Mouse (Mus musculus) spleen, adult 2 months (tissue): Measurements from ENCODE around the gene Rxfp2.

Source experiments
- CTCF ChIP-seq: fragments of 200-500 bp; IDR thresholded peaks from 2 replicates; pipeline ENCODE4 v1.5.1; 2011; ENCODE audit warnings: mild to moderate bottlenecking, inconsistent platforms; ENCODE audit not compliant: insufficient read depth, insufficient read length, insufficient replicate concordance; ENCODE audit errors: extremely low read depth
- POLR2A ChIP-seq: fragments of 200-500 bp; IDR thresholded peaks from 2 replicates; pipeline ENCODE4 v1.6.1; 2011; ENCODE audit warnings: low read depth, low read length, inconsistent platforms

DNA sequence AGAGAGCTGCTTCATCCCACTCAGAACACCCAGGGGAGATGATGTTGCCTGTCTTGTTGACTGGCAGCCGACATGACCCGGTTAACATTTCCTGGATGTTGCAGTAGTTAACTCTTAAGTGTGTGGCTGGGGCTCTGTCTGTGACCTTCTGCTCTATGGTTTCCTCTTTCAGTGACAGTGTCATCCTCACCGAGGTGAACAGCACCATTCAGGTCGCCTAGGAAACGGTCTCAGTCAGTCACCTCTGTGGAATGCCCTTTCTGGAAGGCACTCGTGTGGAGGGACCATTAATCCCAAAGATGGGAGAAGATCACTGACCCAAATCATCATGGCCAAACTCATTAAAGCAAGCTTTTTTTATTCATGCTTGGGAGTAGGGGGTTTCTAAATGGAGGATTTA lies 12.7 kb downstream of the Rxfp2 start:
- no peak for TF ChIP-seq CTCF
- TF ChIP-seq POLR2A = no peak
